Mouse (Mus musculus) thymus, adult 2 months (tissue): ENCODE measurements around the gene Map7d1. TPM values are rescaled to one million over a fixed set of nuclear protein-coding genes. Genes with fewer than 3 reads are reported as not detected.

Source experiments
- DNase-seq: peaks from one replicate; pipeline ENCODE4 v3.0.0; 2021
- H3K27ac ChIP-seq: fragments of 200-500 bp; 2 replicates; pipeline ENCODE4 v1.5.1; 2012; ENCODE audit warnings: low read length, control low read depth; ENCODE audit not compliant: control insufficient read depth, insufficient read depth
- H3K27me3 ChIP-seq: fragments of 200-500 bp; 2 replicates; pipeline ENCODE4 v1.6.1; 2012; ENCODE audit warnings: mild to moderate bottlenecking, low read length, moderate library complexity, mixed read lengths; ENCODE audit not compliant: control insufficient read depth, insufficient read depth
- H3K36me3 ChIP-seq: fragments of 200-500 bp; 2 replicates; pipeline ENCODE4 v1.6.1; 2012; ENCODE audit warnings: mild to moderate bottlenecking, low read length, moderate library complexity; ENCODE audit not compliant: control insufficient read depth, insufficient read depth
- H3K4me1 ChIP-seq: fragments of 200-500 bp; replicated peaks from 2 replicates; pipeline ENCODE4 v1.6.1; 2012; ENCODE audit warnings: low read length; ENCODE audit not compliant: control insufficient read depth, insufficient read depth
- H3K4me3 ChIP-seq: fragments of 200-500 bp; 2 replicates; pipeline ENCODE4 v1.5.1; 2012; ENCODE audit warnings: mild to moderate bottlenecking, low read length, control low read depth, moderate library complexity; ENCODE audit not compliant: control insufficient read depth, insufficient read depth
- CTCF ChIP-seq: fragments of 200-500 bp; IDR thresholded peaks from 2 replicates; pipeline ENCODE4 v1.5.1; 2012; ENCODE audit warnings: mild to moderate bottlenecking, control low read depth, low read length, moderate library complexity, borderline replicate concordance; ENCODE audit not compliant: control insufficient read depth, poor library complexity, insufficient read depth; ENCODE audit errors: extremely low read depth
- POLR2A ChIP-seq: fragments of 200-500 bp; IDR thresholded peaks from 2 replicates; pipeline ENCODE4 v1.6.1; 2012; ENCODE audit warnings: mild to moderate bottlenecking, low read length, control low read depth, moderate library complexity; ENCODE audit not compliant: control insufficient read depth, poor library complexity, insufficient read depth; ENCODE audit errors: extremely low read depth
- WGBS: fragments of 180-500 bp; shearing (Covaris S2); methylation state at CpG from one replicate; pipeline ENCODE4 v1.1.7; 2018; 5-methylcytosine and 5-hydroxymethylcytosine counted together
- polyA plus RNA-seq: library from polyadenylated mRNA; depleted of rRNA; stranded (reverse); fragments of >200 nt; gene quantifications from 2 replicates; pipeline ENCODE4 v1.2.3, GENCODE M21; 2012; rRNA removed

The Map7d1 gene
- polyA plus RNA-seq = 74.6 and 84.2 TPM in 2 replicates

DNA sequence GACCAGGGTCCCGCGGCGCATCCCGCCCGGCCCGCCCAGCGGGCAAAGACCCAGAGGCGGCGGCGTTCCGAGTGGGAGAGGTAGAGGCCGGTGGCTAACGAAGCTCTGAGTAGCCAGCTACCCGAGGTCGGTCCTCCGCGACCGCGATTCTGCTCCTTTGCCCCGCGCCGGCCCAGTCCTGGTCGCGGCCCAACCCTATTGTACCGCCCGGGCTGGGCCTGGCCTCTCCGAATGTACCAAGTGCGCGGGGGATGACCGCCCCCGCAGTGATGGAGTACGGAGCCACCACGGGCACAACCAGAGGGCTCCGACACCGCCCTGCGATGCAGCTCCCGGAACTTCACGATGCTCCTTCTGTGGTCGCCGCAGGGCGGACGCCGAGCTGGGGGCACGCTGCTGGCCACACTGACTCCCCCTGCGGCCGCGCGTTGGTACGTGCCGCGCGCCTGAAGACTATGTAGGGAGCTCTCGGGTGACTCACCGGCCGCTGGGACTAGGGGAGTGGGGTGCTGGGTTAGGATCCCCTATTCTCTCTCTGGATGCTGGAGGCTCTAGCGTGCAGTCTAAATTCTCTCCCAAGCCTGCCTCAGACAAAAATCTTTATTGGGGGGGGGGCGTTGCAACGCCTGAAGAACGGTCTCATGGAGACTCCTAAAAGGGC, at the start of gene Map7d1:
Map7d1 (minus strand) TSS at position 213 of the 661 bp plus-strand sequence.
- TF ChIP-seq POLR2A (peak; percentile 53; the same call in 1 of the 2 replicates), CTCF (no peak)
- peak; percentile 80 for DNase-seq
- H3K36me3 ChIP-seq = no peaks in the 10 kb centered on the region
- peaks cover 62% of the 10 kb centered on the region for H3K4me1 ChIP-seq
- under 1% methylated on average over 59 of the region's 59 CpGs for WGBS
- peak within 1 kb of the TSS; percentile 96 for H3K4me3 ChIP-seq
- H3K27ac ChIP-seq = peak within 1 kb of the TSS; percentile 5; the same call in 1 of the 2 replicates
- no peaks in the 10 kb centered on the region for H3K27me3 ChIP-seq

DNA sequence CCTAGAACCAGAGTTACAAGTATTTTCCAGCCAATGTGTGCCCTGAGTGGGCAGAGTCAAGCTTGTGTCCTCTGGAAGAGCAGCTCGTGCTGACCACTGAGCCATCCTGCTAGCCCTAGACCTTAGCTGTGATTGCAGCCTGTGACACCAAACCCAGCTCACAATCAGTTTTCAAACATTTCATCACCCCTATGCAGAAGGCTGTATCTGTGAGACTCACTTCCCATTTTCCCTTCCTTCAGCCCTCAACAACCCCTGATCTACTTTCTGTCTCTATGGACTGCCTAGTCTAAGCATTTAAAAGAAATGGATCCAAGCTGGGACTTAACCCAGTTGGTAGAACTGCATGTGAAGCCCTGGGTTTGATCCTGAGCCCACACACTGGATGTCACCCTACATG, 49.3 kb upstream of the Map7d1 start:
- DNase-seq = no peak
- H3K27ac ChIP-seq = no peak overlapping the region
- no peaks in the 10 kb centered on the region for H3K36me3 ChIP-seq
- H3K4me1 ChIP-seq = peaks cover 11% of the 10 kb centered on the region
- H3K4me3 ChIP-seq = no peak overlapping the region
- peaks cover 11% of the 10 kb centered on the region for H3K27me3 ChIP-seq
- TF ChIP-seq CTCF (no peak), POLR2A (no peak)
- WGBS = 88% methylated on average over 1 of the region's 1 CpGs

- Histone ChIP-seq H3K4me1 (peaks cover 11% of the 10 kb centered on the region), H3K4me3 (no peak overlapping the region), H3K27me3 (peaks cover 11% of the 10 kb centered on the region), H3K36me3 (no peaks in the 10 kb centered on the region), H3K27ac (no peak overlapping the region)
- no peak for TF ChIP-seq CTCF
- no peak for TF ChIP-seq POLR2A
- DNase-seq = no peak
- 64% methylated on average over 4 of the region's 4 CpGs for WGBS
These were observed 47.7 kb upstream of the Map7d1 start for GRCm38 (mm10) chr4:126303877-126304276.

DNA sequence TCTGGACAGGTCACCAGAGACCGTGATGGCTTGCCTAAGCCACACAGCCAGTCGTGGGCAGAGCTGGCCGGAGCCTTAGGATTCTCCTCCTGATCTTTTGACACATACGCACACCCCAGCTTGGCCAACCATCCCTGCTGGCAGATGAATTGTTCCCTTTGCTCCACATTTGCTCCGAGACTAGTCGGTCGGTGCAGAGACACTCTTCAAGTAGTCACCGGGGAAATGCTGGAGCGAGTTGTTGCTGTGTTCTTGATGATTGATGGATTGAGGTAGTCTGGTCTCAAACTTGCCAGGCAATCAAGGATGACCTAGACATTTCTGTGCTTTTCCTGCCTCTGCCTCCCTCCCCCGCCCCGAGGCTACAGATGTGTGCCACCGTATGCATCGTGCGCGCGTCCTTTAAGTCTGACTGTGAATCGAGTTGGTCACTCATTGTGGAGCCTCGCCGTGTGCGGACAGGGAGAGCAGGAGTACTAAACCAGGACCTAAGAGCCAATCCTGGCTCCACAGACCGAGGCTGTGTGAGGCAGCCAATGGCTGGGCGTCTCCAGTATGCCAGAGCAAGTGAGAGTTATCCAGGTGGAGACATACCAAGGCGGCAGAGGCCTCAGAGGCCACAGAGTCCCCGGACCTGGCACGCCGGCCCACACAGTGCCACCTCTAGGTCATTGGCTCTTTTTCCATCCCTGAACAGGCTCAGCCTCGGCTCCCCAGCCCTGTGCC, 45.6 kb upstream of the Map7d1 start:
- H3K27me3 ChIP-seq = peaks cover 15% of the 10 kb centered on the region
- TF ChIP-seq POLR2A = no peak
- no peak for TF ChIP-seq CTCF

DNA sequence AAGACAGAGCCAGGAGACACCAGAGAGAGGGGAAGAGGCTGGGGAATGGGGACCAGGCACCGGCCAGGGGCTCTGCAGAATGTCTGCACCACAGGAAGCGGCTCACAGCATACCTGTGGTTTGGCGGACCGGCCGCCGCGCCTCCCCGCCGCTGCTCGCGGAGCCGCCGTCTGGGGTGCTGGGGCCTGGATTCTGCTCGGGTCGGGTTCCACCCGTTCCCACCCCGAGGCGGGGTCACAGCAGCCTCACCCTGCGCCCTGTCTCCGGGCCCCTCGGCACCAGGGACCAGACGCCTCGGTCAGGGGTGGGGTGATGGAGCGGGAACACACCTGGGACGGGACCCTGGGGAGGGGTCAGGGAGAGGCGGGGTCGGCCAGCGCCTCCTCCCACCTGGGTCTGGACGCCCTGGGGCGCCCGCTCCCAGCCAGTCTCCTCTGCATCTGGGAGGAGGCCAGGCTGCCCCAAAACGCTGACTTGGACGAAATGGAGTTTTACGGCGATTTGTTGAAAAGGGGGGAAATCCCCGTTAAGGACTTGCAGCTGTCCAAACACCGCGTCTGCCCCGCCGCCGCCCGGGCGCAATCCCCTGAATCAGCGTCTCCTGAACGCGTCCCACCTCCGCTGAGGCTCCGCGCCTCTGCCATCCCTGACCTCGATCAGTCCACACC, 44.9 kb upstream of the Map7d1 start:
- peaks cover 15% of the 10 kb centered on the region for H3K27me3 ChIP-seq
- 2% methylated on average over 50 of the region's 50 CpGs for WGBS
- DNase-seq = no peak
- no peak overlapping the region; the same call in 1 of the 2 replicates for H3K4me3 ChIP-seq
- no peak overlapping the region for H3K27ac ChIP-seq
- TF ChIP-seq POLR2A (no peak), CTCF (no peak)
- peaks cover 20% of the 10 kb centered on the region for H3K4me1 ChIP-seq
- no peaks in the 10 kb centered on the region for H3K36me3 ChIP-seq

More for the DNA sequence above, 45.6 kb upstream of the Map7d1 start:
- DNase-seq = no peak
- H3K27ac ChIP-seq = no peak overlapping the region
- peaks cover 15% of the 10 kb centered on the region for H3K4me1 ChIP-seq
- no peak overlapping the region for H3K4me3 ChIP-seq
- WGBS = 25% methylated on average over 27 of the region's 27 CpGs
- no peaks in the 10 kb centered on the region for H3K36me3 ChIP-seq

DNA sequence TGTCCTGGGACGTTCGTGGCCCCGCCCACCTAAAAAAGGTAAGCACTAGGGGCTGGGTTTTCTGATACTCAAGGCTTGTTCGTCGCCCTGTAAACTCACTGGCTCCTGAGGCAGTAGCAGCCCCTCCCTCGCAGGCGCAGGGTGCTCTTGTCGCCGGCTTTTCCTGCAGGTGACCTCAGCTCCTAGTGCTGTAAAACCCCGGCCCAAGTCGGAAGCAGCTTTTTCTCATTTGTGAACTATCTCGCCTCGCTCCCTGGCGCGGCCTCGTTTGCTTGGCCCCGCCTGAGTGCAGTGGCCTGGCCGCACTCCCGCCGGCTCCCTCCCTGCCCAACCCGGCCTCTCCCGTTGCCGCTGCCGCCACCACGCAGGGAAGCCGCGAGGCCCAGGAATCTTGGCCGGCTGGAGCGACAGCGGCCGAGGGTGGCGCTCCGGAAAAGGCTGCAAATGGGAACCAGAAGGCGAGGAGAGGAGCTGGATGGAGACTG, 40.5 kb upstream of the Map7d1 start:
- TF ChIP-seq CTCF = no peak
- TF ChIP-seq POLR2A = no peak
- no peak for DNase-seq
- Histone ChIP-seq H3K27ac (no peak overlapping the region), H3K27me3 (peaks cover 10% of the 10 kb centered on the region), H3K4me3 (peak overlapping the region; percentile 3), H3K4me1 (peaks cover 20% of the 10 kb centered on the region), H3K36me3 (no peaks in the 10 kb centered on the region)
- 2% methylated on average over 34 of the region's 34 CpGs for WGBS
